Mouse (Mus musculus) myocyte (in vitro differentiated cells): ENCODE measurements around the gene Agpat4.

Experiments used
- E2F4 ChIP-seq: IDR thresholded peaks from one replicate; pipeline ENCODE4 v1.6.1; 2011; ENCODE audit warnings: mild to moderate bottlenecking, control low read depth, moderate library complexity; ENCODE audit not compliant: insufficient read depth
- POLR2A ChIP-seq: IDR thresholded peaks from one replicate; pipeline ENCODE4 v1.6.1; 2011; ENCODE audit warnings: low read depth, mild to moderate bottlenecking, control low read depth, moderate library complexity; ENCODE audit not compliant: insufficient read length
- POLR2AphosphoS2 ChIP-seq: IDR thresholded peaks from one replicate; pipeline ENCODE4 v1.6.1; 2011; ENCODE audit warnings: low read depth, control low read depth; ENCODE audit not compliant: insufficient read length
- REST ChIP-seq: IDR thresholded peaks from one replicate; pipeline ENCODE4 v1.6.1; 2011; ENCODE audit warnings: mild to moderate bottlenecking, control low read depth, moderate library complexity; ENCODE audit not compliant: insufficient read depth, insufficient read length

DNA sequence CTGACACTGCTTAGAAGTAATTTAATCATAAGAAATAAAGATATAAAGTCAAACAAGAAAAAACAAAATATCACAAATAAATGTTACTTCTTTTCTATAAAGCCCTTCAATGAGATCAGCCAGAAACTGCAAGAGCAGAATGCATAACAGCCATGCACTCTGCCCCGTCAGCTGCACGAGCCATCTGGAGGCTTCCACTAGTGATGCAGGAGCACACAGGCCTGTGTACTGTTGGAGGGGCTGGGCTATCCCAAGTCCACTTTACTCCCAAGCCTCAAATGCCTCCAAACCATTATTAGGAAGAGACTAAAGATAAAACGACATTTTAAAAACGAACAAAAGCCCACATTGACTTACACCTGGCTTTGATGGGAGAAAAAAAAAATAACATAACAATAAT lies 149.6 kb downstream of the Agpat4 start:
- TF ChIP-seq REST (no peak), POLR2AphosphoS2 (no peak), POLR2A (no peak), E2F4 (no peak)
